Mouse (Mus musculus) neural tube, embryonic 13.5 days (tissue): Measurements from ENCODE around the gene Slx. TPM values are rescaled to one million over a fixed set of nuclear protein-coding genes. Genes with fewer than 3 reads are reported as not detected.
"Not testable (repeated sequence)": the region's sequence is repeated elsewhere in the genome, so short reads cannot be mapped to it uniquely, and the experiment has no call there.

Experiments
- ATAC-seq: fragments of 200-750 bp; cut with Nextera tagmentation; 2 replicates; pipeline ENCODE4 v1.8.0; 2017; ENCODE audit warnings: low read depth, mild to moderate bottlenecking, moderate TSS enrichment, moderate library complexity
- H3K27ac ChIP-seq: fragments of 300-500 bp; sonication (generic); replicated peaks from 2 replicates; pipeline ENCODE4 v1.5.1; 2015; ENCODE audit warnings: moderate library complexity, mild to moderate bottlenecking, inconsistent platforms
- H3K27me3 ChIP-seq: fragments of 300-500 bp; sonication (generic); 2 replicates; pipeline ENCODE4 v1.6.1; 2015; ENCODE audit warnings: mild to moderate bottlenecking, inconsistent platforms
- H3K36me3 ChIP-seq: fragments of 300-500 bp; sonication (generic); 2 replicates; pipeline ENCODE4 v1.6.1; 2015; ENCODE audit warnings: mild to moderate bottlenecking, inconsistent platforms
- H3K4me1 ChIP-seq: fragments of 300-500 bp; sonication (generic); replicated peaks from 2 replicates; pipeline ENCODE4 v1.6.1; 2015; ENCODE audit warnings: inconsistent platforms
- H3K4me2 ChIP-seq: fragments of 300-500 bp; sonication (generic); 2 replicates; pipeline ENCODE4 v1.6.1; 2015; ENCODE audit warnings: inconsistent platforms, mild to moderate bottlenecking, moderate library complexity
- H3K4me3 ChIP-seq: fragments of 300-500 bp; sonication (generic); 2 replicates; pipeline ENCODE4 v1.5.1; 2015; ENCODE audit warnings: mild to moderate bottlenecking, inconsistent platforms
- H3K9ac ChIP-seq: fragments of 300-500 bp; sonication (generic); 2 replicates; pipeline ENCODE4 v1.6.1; 2015; ENCODE audit warnings: moderate library complexity, mild to moderate bottlenecking, inconsistent platforms
- H3K9me3 ChIP-seq: fragments of 300-500 bp; sonication (generic); 2 replicates; pipeline ENCODE4 v1.6.1; 2016; ENCODE audit warnings: inconsistent platforms
- WGBS: fragments of 180-500 bp; shearing (Covaris S2); methylation state at CpG from one replicate; pipeline ENCODE4 v1.1.7; 2015; 5-methylcytosine and 5-hydroxymethylcytosine counted together
- microRNA-seq: library from miRNA; unstranded; fragments of <30 nt; microRNA quantifications from one replicate; pipeline ENCODE4, GENCODE M21; 2016
- polyA plus RNA-seq: library from polyadenylated mRNA; unstranded; fragments of >200 nt; fragmentation: Nextera tagmentation; extraction: Ambion mirVana; gene quantifications from 2 replicates; pipeline ENCODE4 v1.2.1, GENCODE M21; 2015

Slx gene
- polyA plus RNA-seq = not detected in 2 replicates

DNA sequence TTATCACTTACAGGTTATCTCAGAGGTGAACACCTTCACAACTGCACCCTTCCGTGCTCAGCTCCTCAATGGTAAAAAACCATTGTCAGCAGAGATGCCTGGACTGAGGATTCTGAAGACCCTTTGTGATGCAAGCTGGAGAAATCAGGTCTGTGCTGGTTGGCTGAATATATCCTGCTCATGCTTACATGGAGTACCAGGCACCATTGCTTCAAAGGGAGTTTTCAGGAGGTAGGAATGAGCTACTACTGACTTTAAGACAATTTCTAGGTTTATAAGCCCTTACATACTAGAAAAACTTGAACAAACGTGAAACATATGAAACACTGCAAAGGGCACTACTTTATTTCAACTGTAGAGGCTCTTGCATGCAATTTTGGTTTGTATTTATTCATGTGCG is at the start of gene Slx:
Gene Slx (minus strand): TSS at position 101 of the 400 bp plus-strand sequence.
- not testable (repeated sequence) for H3K9me3 ChIP-seq, H3K4me3 ChIP-seq, H3K4me1 ChIP-seq, H3K36me3 ChIP-seq, H3K9ac ChIP-seq, H3K4me2 ChIP-seq, ATAC-seq, H3K27me3 ChIP-seq, H3K27ac ChIP-seq
- WGBS = 72% methylated on average over 3 of the region's 3 CpGs

Small RNAs within 50 kb of the gene (microRNA-seq; reads per million reads assigned to microRNA genes)
- not detected for gene Gm27341

Other genes starting within 250 kb of the Slx start
- not detected in 2 replicates for gene Gm2030, start 235.5 kb downstream of the Slx start, polyA plus RNA-seq
- not detected in 2 replicates for gene Gm14525, start 157.1 kb upstream of the Slx start, polyA plus RNA-seq